Mouse (Mus musculus) bone marrow macrophage, adult 2 months (primary cell): ENCODE measurements around the gene Tmem119.

Source experiments
- CTCF ChIP-seq: IDR thresholded peaks from 2 replicates; pipeline ENCODE4 v1.5.1; 2012; ENCODE audit warnings: low read depth, mild to moderate bottlenecking, low read length, moderate library complexity
- POLR2A ChIP-seq: IDR thresholded peaks from 2 replicates; pipeline ENCODE4 v1.6.1; 2012; ENCODE audit warnings: mild to moderate bottlenecking, low read depth, low read length, borderline replicate concordance

GRCm38 (mm10) chr5:113782624-113783023 lies 17.7 kb downstream of the Tmem119 start:
- TF ChIP-seq POLR2A: no peak
- TF ChIP-seq CTCF: no peak
